Mouse (Mus musculus) megakaryocyte-erythroid progenitor cell, adult 5-6 weeks (primary cell): ENCODE measurements around the gene Fam122c. TPM values are rescaled to one million over a fixed set of nuclear protein-coding genes. Genes with fewer than 3 reads are reported as not detected.

Experiments used
- ATAC-seq: replicated peaks from 2 replicates; pipeline ENCODE4 v1.8.0; 2016; ENCODE audit warnings: mild to moderate bottlenecking, inconsistent platforms; ENCODE audit not compliant: severe bottlenecking, poor library complexity, low FRiP score, low TSS enrichment
- total RNA-seq, 2 experiments: library from RNA; stranded (forward) in 1 of 2; stranded (reverse) in 1 of 2; fragments of 200-1000, 215-1000 nt in 1 of 2; fragments of >200 nt in 1 of 2; fragmentation: Nextera tagmentation in 1 of 2; gene quantifications; 2 replicates each; pipeline ENCODE4 v1.2.3; 2014 to 2017

The Fam122c gene
- total RNA-seq, 2 experiments from 2014 or later = not detected

- peak; percentile 62 for ATAC-seq
These were observed 91.6 kb downstream of the Fam122c start for GRCm38 (mm10) chrX:53364668-53365383.

GRCm38 (mm10) chrX:53369534-53370365 lies 96.5 kb downstream of the Fam122c start:
- ATAC-seq = peak; percentile 94

- ATAC-seq = peak; percentile 96
These were observed 97.1 kb downstream of the Fam122c start, which contains the start of gene Mospd1 for GRCm38 (mm10) chrX:53370366-53370740. TSS of gene Mospd1 (minus strand) at chrX:53370502.

Other genes with a start within 250 kb of the Fam122c start
- gene Plac1, start 33.3 kb upstream of the Fam122c start, total RNA-seq (2014; fragmentation: Nextera tagmentation) = not detected in 2 replicates
- gene Plac1, start 33.3 kb upstream of the Fam122c start, total RNA-seq (2017) = not detected in 2 replicates
- 16.0 and 21.5 TPM in 2 replicates for gene Fam122b, start 3.6 kb upstream of the Fam122c start, total RNA-seq (2014; fragmentation: Nextera tagmentation)
- gene Fam122b, start 3.6 kb upstream of the Fam122c start, total RNA-seq (2017) = 5.7 and 8.4 TPM in 2 replicates
- gene Mospd1, start 97.1 kb downstream of the Fam122c start, total RNA-seq (2014; fragmentation: Nextera tagmentation) = 24.8 and 31.4 TPM in 2 replicates
- 25.8 and 38.5 TPM in 2 replicates for gene Mospd1, start 97.1 kb downstream of the Fam122c start, total RNA-seq (2017)
- not detected in 2 replicates for gene Etd, start 161.5 kb downstream of the Fam122c start, total RNA-seq (2014; fragmentation: Nextera tagmentation)
- not detected in 2 replicates for gene Etd, start 161.5 kb downstream of the Fam122c start, total RNA-seq (2017)